Mouse (Mus musculus) limb, embryonic 12.5 days (tissue): ENCODE measurements at regions not wholly inside any gene's neighbourhood (a gene's known extent, or its start where the extent isn't known, plus 50 kb on each side); places are given as distances from the start of the nearest gene placed in this dataset.

Experiments
- ATAC-seq: fragments of 200-750 bp; cut with Nextera tagmentation; 2 replicates; pipeline ENCODE4 v1.8.0; 2017; ENCODE audit warnings: low read depth, moderate TSS enrichment; ENCODE audit not compliant: insufficient number of reproducible peaks, insufficient read depth, low FRiP score, low TSS enrichment
- H3K27ac ChIP-seq: fragments of 300-500 bp; sonication (generic); 2 replicates; pipeline ENCODE4 v1.5.1; 2016; ENCODE audit warnings: mild to moderate bottlenecking, moderate library complexity
- H3K27me3 ChIP-seq: fragments of 300-500 bp; sonication (generic); 2 replicates; pipeline ENCODE4 v1.6.1; 2016; ENCODE audit warnings: mild to moderate bottlenecking, moderate library complexity
- H3K36me3 ChIP-seq: fragments of 300-500 bp; sonication (generic); 2 replicates; pipeline ENCODE4 v1.6.1; 2016; ENCODE audit warnings: mild to moderate bottlenecking, moderate library complexity
- H3K4me1 ChIP-seq: fragments of 300-500 bp; sonication (generic); replicated peaks from 2 replicates; pipeline ENCODE4 v1.6.1; 2016
- H3K4me2 ChIP-seq: fragments of 300-500 bp; sonication (generic); 2 replicates; pipeline ENCODE4 v1.6.1; 2016; ENCODE audit warnings: mild to moderate bottlenecking, moderate library complexity
- H3K4me3 ChIP-seq: fragments of 300-500 bp; sonication (generic); replicated peaks from 2 replicates; pipeline ENCODE4 v1.5.1; 2016; ENCODE audit warnings: mild to moderate bottlenecking
- H3K9ac ChIP-seq: fragments of 300-500 bp; sonication (generic); replicated peaks from 2 replicates; pipeline ENCODE4 v1.6.1; 2016; ENCODE audit warnings: mild to moderate bottlenecking, moderate library complexity
- H3K9me3 ChIP-seq: fragments of 300-500 bp; sonication (generic); 2 replicates; pipeline ENCODE4 v1.6.1; 2016; ENCODE audit warnings: mild to moderate bottlenecking, moderate library complexity
- WGBS: fragments of 180-500 bp; shearing (Covaris S2); methylation state at CpG from one replicate; pipeline ENCODE4 v1.1.7; 2016; 5-methylcytosine and 5-hydroxymethylcytosine counted together

DNA sequence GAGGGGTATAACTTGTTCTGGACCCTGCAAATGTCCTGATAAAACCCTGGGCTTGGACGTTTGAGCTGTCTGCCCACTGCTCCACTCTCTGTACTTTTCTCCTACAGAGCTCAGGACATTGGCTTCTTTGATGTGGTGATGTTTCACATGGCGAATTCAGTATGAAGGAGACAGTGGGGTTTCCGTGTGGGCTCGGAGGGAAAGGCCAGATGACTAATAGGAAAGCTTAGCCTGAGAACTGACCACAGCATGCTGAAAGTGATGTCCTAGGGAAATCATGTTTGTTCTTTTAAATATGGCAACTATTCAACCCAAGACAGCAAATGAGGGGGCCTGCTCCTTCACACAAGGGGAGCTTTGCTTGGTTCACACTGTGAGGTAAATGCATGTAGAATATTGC lies 332.6 kb downstream of the Lnpk start:
- H3K4me3 ChIP-seq, result no peak overlapping the region
- H3K9ac ChIP-seq, result no peak overlapping the region
- ATAC-seq, result no peak
- no peaks in the 10 kb centered on the region for H3K36me3 ChIP-seq
- no peak overlapping the region for H3K4me2 ChIP-seq
- WGBS, result 85% methylated on average over 4 of the region's 4 CpGs
- no peaks in the 10 kb centered on the region for H3K9me3 ChIP-seq
- H3K27me3 ChIP-seq, result no peaks in the 10 kb centered on the region
- no peak overlapping the region for H3K27ac ChIP-seq
- peaks cover 28% of the 10 kb centered on the region for H3K4me1 ChIP-seq

DNA sequence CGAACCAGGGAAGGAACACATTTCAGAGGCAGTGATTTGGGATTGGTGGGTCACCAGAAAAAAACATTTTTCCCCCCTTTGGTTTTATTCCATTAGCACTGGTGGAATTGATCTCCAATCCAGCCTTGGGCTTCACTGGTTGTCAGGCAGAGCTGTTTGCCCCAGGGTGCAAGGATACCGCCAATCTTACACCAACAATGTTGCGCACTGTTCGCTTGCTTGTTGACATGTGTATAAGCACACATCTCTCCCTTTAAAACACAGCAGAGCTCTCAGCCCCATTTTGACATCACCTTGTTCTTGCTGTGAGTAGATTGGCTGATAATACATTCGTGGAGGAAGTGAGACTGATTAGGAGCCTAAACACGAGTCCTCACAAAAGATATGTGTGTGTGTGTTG lies 333.1 kb upstream of the Atp5g3 start:
- Histone ChIP-seq H3K9ac (no peak overlapping the region), H3K27me3 (no peaks in the 10 kb centered on the region), H3K9me3 (no peaks in the 10 kb centered on the region), H3K4me1 (peaks cover 47% of the 10 kb centered on the region), H3K27ac (peak overlapping the region; percentile 72; the same call in 1 of the 2 replicates), H3K4me3 (no peak overlapping the region), H3K4me2 (peak overlapping the region; percentile 32; the same call in 1 of the 2 replicates), H3K36me3 (no peaks in the 10 kb centered on the region)
- ATAC-seq, result no peak
- 77% methylated on average over 6 of the region's 6 CpGs for WGBS

DNA sequence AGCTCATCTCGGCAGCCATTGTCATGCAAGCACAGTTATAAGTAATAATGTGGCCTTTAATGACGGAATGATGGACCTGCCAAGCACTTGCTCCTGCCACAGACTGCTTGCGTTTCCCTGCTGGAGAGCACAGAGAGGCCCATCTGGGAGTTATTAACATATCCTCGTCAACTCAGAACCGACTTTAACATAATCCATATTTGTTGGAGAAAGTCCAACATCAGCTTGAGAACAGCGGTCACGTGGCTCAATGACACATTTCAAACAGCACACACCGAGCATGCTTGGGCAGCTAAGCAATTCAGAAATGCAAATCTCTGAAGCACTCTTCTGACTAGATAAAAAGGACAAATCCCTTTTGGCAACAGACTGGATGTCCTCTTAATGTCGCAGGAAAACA lies 332.7 kb upstream of the Atp5g3 start:
- Histone ChIP-seq H3K4me3 (no peak overlapping the region), H3K36me3 (no peaks in the 10 kb centered on the region), H3K9ac (no peak overlapping the region), H3K27me3 (no peaks in the 10 kb centered on the region), H3K4me2 (peak overlapping the region; percentile 32), H3K27ac (peak overlapping the region; percentile 72), H3K9me3 (no peaks in the 10 kb centered on the region), H3K4me1 (peaks cover 48% of the 10 kb centered on the region)
- WGBS, result 27% methylated on average over 9 of the region's 9 CpGs
- ATAC-seq, result 0 out of 2 replicates have a peak, but pooled peaks have one; percentile 21

DNA sequence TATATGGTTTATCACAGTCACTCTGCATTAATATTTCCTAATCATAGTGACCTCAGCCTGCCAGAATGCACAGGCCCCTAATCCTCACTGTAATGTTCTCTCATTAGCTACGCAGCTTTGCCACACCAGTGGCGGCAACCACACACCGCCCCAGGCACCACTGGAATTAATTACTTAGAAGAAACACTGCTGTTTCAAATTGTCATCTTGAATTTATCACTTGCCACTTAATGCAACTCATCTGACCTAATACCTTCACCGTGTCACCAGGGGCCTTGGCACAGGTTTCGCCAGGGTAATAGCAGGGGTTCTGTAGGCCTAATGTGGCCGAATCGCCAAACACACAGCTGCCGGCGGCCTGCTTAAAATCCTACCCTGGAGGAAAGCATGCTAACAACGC lies 328.5 kb upstream of the Atp5g3 start:
- Histone ChIP-seq H3K27me3 (no peaks in the 10 kb centered on the region), H3K4me3 (no peak overlapping the region), H3K27ac (peak overlapping the region; percentile 76), H3K9ac (no peak overlapping the region), H3K4me2 (no peak overlapping the region), H3K9me3 (no peaks in the 10 kb centered on the region), H3K36me3 (no peaks in the 10 kb centered on the region), H3K4me1 (peaks cover 45% of the 10 kb centered on the region)
- ATAC-seq, result no peak
- WGBS, result 13% methylated on average over 10 of the region's 10 CpGs

GRCm38 (mm10) chr2:74217437-74217836 lies 306.3 kb upstream of the Atp5g3 start:
- Histone ChIP-seq H3K9me3 (no peaks in the 10 kb centered on the region), H3K36me3 (no peaks in the 10 kb centered on the region), H3K4me2 (no peak overlapping the region), H3K27ac (peak overlapping the region; percentile 67), H3K27me3 (no peaks in the 10 kb centered on the region), H3K4me3 (no peak overlapping the region), H3K4me1 (peaks cover 42% of the 10 kb centered on the region), H3K9ac (no peak overlapping the region)
- peak; percentile 76 for ATAC-seq
- 61% methylated on average over 3 of the region's 3 CpGs for WGBS

GRCm38 (mm10) chr2:74210210-74210609 lies 299.1 kb upstream of the Atp5g3 start:
- Histone ChIP-seq H3K9ac (no peak overlapping the region), H3K9me3 (no peaks in the 10 kb centered on the region), H3K27me3 (no peaks in the 10 kb centered on the region), H3K27ac (peak overlapping the region; percentile 82), H3K36me3 (no peaks in the 10 kb centered on the region), H3K4me3 (no peak overlapping the region), H3K4me2 (0 out of 2 replicates have a peak overlapping the region, but pooled peaks have one; percentile 15), H3K4me1 (peaks cover 33% of the 10 kb centered on the region)
- WGBS, result 49% methylated on average over 9 of the region's 9 CpGs
- no peak for ATAC-seq

DNA sequence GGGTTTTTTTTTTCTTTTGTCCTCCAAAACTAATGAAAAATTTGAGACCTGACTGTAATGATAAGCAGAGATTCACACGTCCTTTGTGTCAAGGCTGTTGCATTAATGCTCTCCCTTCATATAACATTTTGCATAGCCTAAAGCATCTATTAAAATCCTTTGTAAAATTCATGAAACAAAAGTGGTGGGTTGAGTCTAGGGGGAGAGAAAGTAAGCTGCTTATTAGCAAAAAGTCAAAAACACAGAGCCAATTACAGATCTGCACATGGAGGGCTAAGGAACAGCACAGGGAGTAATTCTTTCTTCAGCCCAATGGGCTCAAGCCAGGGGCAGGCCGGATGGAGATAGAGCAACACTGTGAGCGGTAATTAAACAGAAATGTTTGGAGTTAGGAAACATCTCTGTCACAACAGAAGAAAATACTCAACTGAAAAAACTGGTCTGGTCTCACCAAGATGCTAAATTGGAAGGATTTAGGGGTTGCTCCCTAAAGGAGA lies 298.3 kb upstream of the Atp5g3 start:
- Histone ChIP-seq H3K27ac (peak overlapping the region; percentile 82), H3K9ac (no peak overlapping the region), H3K27me3 (no peaks in the 10 kb centered on the region), H3K9me3 (no peaks in the 10 kb centered on the region), H3K36me3 (no peaks in the 10 kb centered on the region), H3K4me2 (no peak overlapping the region), H3K4me3 (no peak overlapping the region), H3K4me1 (peaks cover 33% of the 10 kb centered on the region)
- 47% methylated on average over 3 of the region's 3 CpGs for WGBS
- ATAC-seq, result no peak

DNA sequence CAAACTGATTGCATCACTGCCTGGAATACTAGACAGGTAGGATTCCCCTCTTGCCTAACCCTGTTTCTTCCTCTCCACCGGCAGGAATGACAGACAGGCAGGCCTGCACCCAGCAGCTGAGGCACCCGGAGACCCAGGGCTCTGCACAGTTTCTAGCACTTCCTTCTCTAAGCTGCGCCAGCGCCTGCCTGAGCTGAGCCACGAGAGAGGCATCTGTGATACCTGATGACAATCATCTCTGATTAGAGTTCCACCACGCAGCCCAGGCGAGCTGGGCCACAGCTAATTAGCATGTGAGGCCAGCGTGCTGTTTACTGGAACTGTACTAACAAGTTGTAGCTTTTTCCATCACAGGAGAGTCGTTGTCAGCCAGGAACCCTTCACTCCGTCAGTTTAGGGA lies 296.3 kb upstream of the Atp5g3 start:
- peaks cover 39% of the 10 kb centered on the region for H3K4me1 ChIP-seq
- no peak overlapping the region for H3K9ac ChIP-seq
- H3K36me3 ChIP-seq, result no peaks in the 10 kb centered on the region
- H3K9me3 ChIP-seq, result no peaks in the 10 kb centered on the region
- no peak for ATAC-seq
- H3K4me2 ChIP-seq, result no peak overlapping the region
- no peaks in the 10 kb centered on the region for H3K27me3 ChIP-seq
- WGBS, result 48% methylated on average over 10 of the region's 10 CpGs
- H3K4me3 ChIP-seq, result no peak overlapping the region
- H3K27ac ChIP-seq, result peak overlapping the region; percentile 69

DNA sequence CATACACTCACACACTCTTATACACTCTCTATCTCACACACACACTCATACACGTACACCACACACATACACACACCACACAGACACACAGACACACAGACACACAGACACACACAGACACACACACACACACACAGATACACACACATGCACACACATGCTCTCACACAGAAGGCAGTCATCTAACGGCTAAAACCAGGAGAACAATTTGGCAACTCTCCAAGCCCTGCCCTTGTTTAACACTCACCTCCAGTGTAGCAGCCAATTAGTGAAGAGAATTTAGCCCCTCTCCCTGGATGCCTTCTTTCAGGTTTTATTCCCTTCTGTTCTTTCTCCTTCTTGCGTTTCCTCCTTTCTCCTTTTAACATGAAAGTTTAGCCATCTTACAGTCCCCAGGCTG lies 291.6 kb upstream of the Atp5g3 start:
- 41% methylated on average over 3 of the region's 3 CpGs for WGBS
- H3K27me3 ChIP-seq, result no peaks in the 10 kb centered on the region
- no peaks in the 10 kb centered on the region for H3K9me3 ChIP-seq
- peak overlapping the region; percentile 21 for H3K4me3 ChIP-seq
- H3K9ac ChIP-seq, result no peak overlapping the region
- no peak for ATAC-seq
- H3K4me1 ChIP-seq, result peaks cover 43% of the 10 kb centered on the region
- peak overlapping the region; percentile 80 for H3K27ac ChIP-seq
- peak overlapping the region; percentile 47 for H3K4me2 ChIP-seq
- no peaks in the 10 kb centered on the region for H3K36me3 ChIP-seq

DNA sequence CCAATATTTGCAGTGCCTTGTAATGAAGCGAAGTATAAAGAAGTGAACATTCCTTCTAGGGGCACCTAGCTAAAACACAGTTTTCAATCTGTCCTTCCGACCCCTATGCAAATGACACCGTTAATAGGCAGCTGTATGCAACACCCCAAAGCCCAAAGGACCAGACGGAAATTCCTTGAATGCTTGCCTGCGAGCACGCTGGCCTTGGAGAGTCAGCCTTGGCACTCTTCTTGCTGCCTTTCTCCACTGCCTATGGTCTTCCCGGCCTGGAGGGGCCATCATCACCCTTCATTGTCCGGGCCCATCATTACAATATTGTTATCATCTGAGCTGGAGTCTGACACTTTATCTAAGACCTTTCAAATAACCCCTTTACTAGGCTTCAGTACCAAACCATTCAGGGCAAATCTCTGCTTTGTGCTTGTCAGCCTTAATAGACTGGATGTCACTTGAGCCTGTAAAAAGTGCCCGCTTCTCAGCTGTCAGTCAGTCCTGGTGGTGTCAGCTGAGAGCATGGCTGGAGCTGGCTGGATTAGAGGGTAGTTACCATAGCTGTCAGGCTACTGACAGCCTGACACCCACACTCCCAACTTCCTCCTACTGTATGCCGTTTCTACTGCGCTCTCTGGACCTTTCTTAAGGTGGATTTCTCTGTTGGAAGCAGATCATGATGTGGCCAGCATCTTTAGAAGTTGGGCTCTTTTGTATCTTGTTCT lies 290.6 kb upstream of the Atp5g3 start:
- Histone ChIP-seq H3K9ac (no peak overlapping the region), H3K4me1 (peaks cover 33% of the 10 kb centered on the region), H3K4me2 (peak overlapping the region; percentile 47), H3K4me3 (0 out of 2 replicates have a peak overlapping the region, but pooled peaks have one; percentile 3), H3K27ac (peak overlapping the region; percentile 80), H3K9me3 (no peaks in the 10 kb centered on the region), H3K27me3 (no peaks in the 10 kb centered on the region), H3K36me3 (no peaks in the 10 kb centered on the region)
- WGBS, result 34% methylated on average over 11 of the region's 11 CpGs
- ATAC-seq, result no peak

GRCm38 (mm10) chr2:74199550-74199949 lies 288.4 kb upstream of the Atp5g3 start:
- no peak overlapping the region for H3K9ac ChIP-seq
- H3K4me1 ChIP-seq, result peaks cover 33% of the 10 kb centered on the region
- 54% methylated on average over 12 of the region's 12 CpGs for WGBS
- no peaks in the 10 kb centered on the region for H3K9me3 ChIP-seq
- ATAC-seq, result no peak
- H3K36me3 ChIP-seq, result no peaks in the 10 kb centered on the region
- H3K27ac ChIP-seq, result no peak overlapping the region
- no peaks in the 10 kb centered on the region for H3K27me3 ChIP-seq
- no peak overlapping the region for H3K4me2 ChIP-seq
- no peak overlapping the region for H3K4me3 ChIP-seq
